In genomic region chr19:53971938-53972337, GRCm38 (mm10) we compare ENCODE assay signal across 15 mouse cellular contexts. TPM values are rescaled to one million over a fixed set of nuclear protein-coding genes. Genes with fewer than 3 reads are reported as not detected.
DNase-seq lines count a peak whose midpoint lies in the region; ATAC-seq lines count a peak whose summit lies in the region.
"Had no signal": no experiment of that assay in that cellular context is flagged by ENCODE, and none has a peak within 500 bp of the region (broad histone marks: within the 10 kb centered on the region; RNA-seq: fewer than 3 reads in every experiment).

No protein-coding gene starts in this region.

- H3K27ac ChIP-seq in heart, embryonic 12.5 days (ENCODE audit: poor library complexity, severe bottlenecking) = peak overlapping the region; percentile 54; the same call in 1 of the 2 replicates
- peak overlapping the region; percentile 37; the same call in 1 of the 2 replicates for H3K27ac ChIP-seq in brown adipose tissue, adult 24 weeks (replicated peaks; ENCODE audit: low read depth, low read length)
- H3K27ac ChIP-seq in liver, embryonic 13.5 days = peak overlapping the region; percentile 50
- H3K27ac ChIP-seq: hindbrain, embryonic 15.5 days; midbrain, embryonic 10.5 days had no signal

- 57% methylated on average over 7 of the region's 7 CpGs for WGBS in heart, embryonic 12.5 days
- 25% methylated on average over 7 of the region's 7 CpGs for WGBS in liver, embryonic 13.5 days (ENCODE audit: insufficient replicate concordance)

- H3K9ac ChIP-seq in heart, embryonic 12.5 days = no peak overlapping the region
- no peak overlapping the region for H3K9ac ChIP-seq in liver, embryonic 13.5 days
- H3K9ac ChIP-seq: hindbrain, embryonic 15.5 days had no signal

- DNase-seq in heart, adult 18-20 months = no peak
- DNase-seq in CD4-positive helper T cell, adult 2 months (ENCODE audit: low read depth, low spot score) = peak; percentile 57
- no peak for DNase-seq in liver, embryonic 13.5 days
- DNase-seq in left cerebral cortex, postnatal 25 days (ENCODE audit: low spot score in 2 of 2) = no peak
- DNase-seq in spleen, postnatal 4 days (ENCODE audit: low spot score in 2 of 2) = no peak
- DNase-seq in kidney, adult 18-20 months = no peak
- DNase-seq: B cell, adult 2 months; cerebellum, adult 9-10 months; kidney, adult 8-10 months; layer of hippocampus, adult 9-11 months; lung, adult 2 months had no signal

- ATAC-seq in heart, embryonic 12.5 days (ENCODE audit: insufficient number of reproducible peaks, low FRiP score) = no peak
- peak; percentile 68; the same call in 1 of the 2 replicates for ATAC-seq in liver, embryonic 13.5 days (ENCODE audit: low read depth)

- no peaks in the 10 kb centered on the region for H3K27me3 ChIP-seq in heart, embryonic 12.5 days (replicated peaks)
- H3K27me3 ChIP-seq in liver, embryonic 13.5 days = no peaks in the 10 kb centered on the region
- H3K27me3 ChIP-seq: hindbrain, embryonic 15.5 days had no signal

- no peaks in the 10 kb centered on the region for H3K9me3 ChIP-seq in heart, embryonic 12.5 days (replicated peaks)
- H3K9me3 ChIP-seq in liver, embryonic 13.5 days (replicated peaks) = no peaks in the 10 kb centered on the region
- H3K9me3 ChIP-seq: hindbrain, embryonic 15.5 days had no signal

- H3K4me2 ChIP-seq in heart, embryonic 12.5 days = no peak overlapping the region
- peak overlapping the region; percentile 36 for H3K4me2 ChIP-seq in liver, embryonic 13.5 days
- H3K4me2 ChIP-seq: hindbrain, embryonic 15.5 days had no signal

- no peak overlapping the region for H3K4me3 ChIP-seq in heart, embryonic 12.5 days
- H3K4me3 ChIP-seq in brown adipose tissue, adult 24 weeks (ENCODE audit: insufficient read depth, low read depth, low read length) = no peak overlapping the region
- no peak overlapping the region for H3K4me3 ChIP-seq in liver, embryonic 13.5 days (replicated peaks)
- H3K4me3 ChIP-seq: hindbrain, embryonic 15.5 days; midbrain, embryonic 10.5 days had no signal

- H3K36me3 ChIP-seq in heart, embryonic 12.5 days = peaks cover 6% of the 10 kb centered on the region
- H3K36me3 ChIP-seq in liver, embryonic 13.5 days = 0 out of 2 replicates have a peak, but pooled peaks cover 3% of the 10 kb centered on the region

- H3K4me1 ChIP-seq in heart, embryonic 12.5 days (replicated peaks) = 0 out of 2 replicates have a peak, but pooled peaks cover 6% of the 10 kb centered on the region
- H3K4me1 ChIP-seq in brown adipose tissue, adult 24 weeks (ENCODE audit: control insufficient read depth, insufficient read depth, insufficient read length, low read length) = peaks cover 6% of the 10 kb centered on the region
- peaks cover 32% of the 10 kb centered on the region for H3K4me1 ChIP-seq in liver, embryonic 13.5 days (replicated peaks)
- H3K4me1 ChIP-seq: hindbrain, embryonic 15.5 days; midbrain, embryonic 10.5 days had no signal

- intact Hi-C loops in left cerebral cortex, postnatal 25 days (cut with DNase I) = no loop called here

RNA-seq across cellular contexts. Expression of gene Bbip1, which starts 27.5 kb away (rescaled TPM):
- 57.0 and 58.3 TPM in 2 replicates for polyA plus RNA-seq in heart, embryonic 12.5 days (2016; fragmentation: Nextera tagmentation; extraction: Ambion mirVana)
- 10 to 100 TPM; 31.6 to 36.2 TPM for total RNA-seq in heart, adult 18-20 months (2021)
- polyA plus RNA-seq in brown adipose tissue, adult 24 weeks (2012; ENCODE audit: insufficient read depth, insufficient read length, missing spikeins) = 61.0 and 70.1 TPM in 2 replicates
- polyA plus RNA-seq in liver, embryonic 13.5 days (2015; fragmentation: Nextera tagmentation; extraction: Ambion mirVana) = 58.6 and 66.2 TPM in 2 replicates
- total RNA-seq in left cerebral cortex, postnatal 25 days (2021) = 10 to 100 TPM; 58.4 to 58.6 TPM

RNA-seq across cellular contexts. Expression of gene Shoc2, which starts 27.8 kb away (rescaled TPM):
- polyA plus RNA-seq in heart, embryonic 12.5 days (2016; fragmentation: Nextera tagmentation; extraction: Ambion mirVana) = 46.1 and 46.7 TPM in 2 replicates
- 10 to 100 TPM; 27.0 to 27.9 TPM for total RNA-seq in heart, adult 18-20 months (2021)
- 24.7 and 35.9 TPM in 2 replicates for polyA plus RNA-seq in brown adipose tissue, adult 24 weeks (2012; ENCODE audit: insufficient read depth, insufficient read length, missing spikeins)
- polyA plus RNA-seq in liver, embryonic 13.5 days (2015; fragmentation: Nextera tagmentation; extraction: Ambion mirVana) = 17.1 and 23.4 TPM in 2 replicates
- 10 to 100 TPM; 52.0 to 53.6 TPM for total RNA-seq in left cerebral cortex, postnatal 25 days (2021)
